ENCODE assay signal across 9 mouse cellular contexts in genomic region chr8:108706848-108707541, GRCm38 (mm10).
DNase-seq lines count a peak whose midpoint lies in the region; ATAC-seq and TF ChIP-seq lines count a peak whose summit lies in the region.
"Had no signal": no experiment of that assay in that cellular context is flagged by ENCODE, and none has a peak within 500 bp of the region (broad histone marks: within the 10 kb centered on the region; RNA-seq: fewer than 3 reads in every experiment).

No protein-coding gene starts in this region.

- peak overlapping the region; percentile 94 for H3K27ac ChIP-seq in brown adipose tissue, adult 24 weeks (replicated peaks; ENCODE audit: low read depth, low read length)
- H3K27ac ChIP-seq in hindbrain, embryonic 14.5 days = peak overlapping the region; percentile 100
- H3K27ac ChIP-seq in left cerebral cortex, adult 2 months = no peak overlapping the region

- peak; percentile 45 for DNase-seq in 3T3-L1 (ENCODE audit: low read depth, low spot score)
- DNase-seq in hindbrain, embryonic 14.5 days (ENCODE audit: low spot score) = peak; percentile 30
- peak; percentile 54 for DNase-seq in lung, postnatal 10 days
- DNase-seq in Muller cell, postnatal 12 days (ENCODE audit: inconsistent ontology term) = no peak
- no peak for DNase-seq in left cerebral cortex, adult 2 months (ENCODE audit: extremely low spot score in 1 of 2, low spot score in 2 of 2)
- DNase-seq in left cerebral cortex, adult 8-10 months (ENCODE audit: low spot score in 2 of 2) = no peak
- DNase-seq: gastrocnemius, postnatal 36 days had no signal

- H3K4me1 ChIP-seq in brown adipose tissue, adult 24 weeks (ENCODE audit: control insufficient read depth, insufficient read depth, insufficient read length, low read length) = peaks cover 7% of the 10 kb centered on the region; the same call in 1 of the 2 replicates
- H3K4me1 ChIP-seq in hindbrain, embryonic 14.5 days (replicated peaks; ENCODE audit: control insufficient read depth, insufficient read depth, low read length) = peaks cover 42% of the 10 kb centered on the region

- peak overlapping the region; percentile 92 for H3K4me2 ChIP-seq in hindbrain, embryonic 14.5 days (replicated peaks)

- H3K9me3 ChIP-seq in hindbrain, embryonic 14.5 days (ENCODE audit: control insufficient read depth, low read length) = no peaks in the 10 kb centered on the region
- H3K9me3 ChIP-seq: megakaryocyte, embryonic 14.5 days had no signal

- 32% methylated on average over 6 of the region's 6 CpGs for WGBS in hindbrain, embryonic 14.5 days

- ATAC-seq in hindbrain, embryonic 14.5 days (ENCODE audit: low FRiP score) = no peak

- intact Hi-C loops in left cerebral cortex, adult 2 months (cut with DNase I) = loop anchor here (10.0 kb wide), 1 partner anchor 478 kb away; no protein-coding TSS in a partner anchor

- H3K36me3 ChIP-seq in hindbrain, embryonic 14.5 days (replicated peaks; ENCODE audit: control insufficient read depth, insufficient read depth) = no peaks in the 10 kb centered on the region

- H3K4me3 ChIP-seq in brown adipose tissue, adult 24 weeks (ENCODE audit: insufficient read depth, low read depth, low read length) = peak overlapping the region; percentile 7; the same call in 1 of the 2 replicates
- peak overlapping the region; percentile 90 for H3K4me3 ChIP-seq in hindbrain, embryonic 14.5 days (replicated peaks; ENCODE audit: low read length)
- no peak overlapping the region for H3K4me3 ChIP-seq in left cerebral cortex, adult 2 months
- H3K4me3 ChIP-seq: megakaryocyte, embryonic 14.5 days had no signal

- no peak for TF ChIP-seq CTCF in left cerebral cortex, adult 2 months (IDR thresholded peaks at IDR 0.05)

- H3K9ac ChIP-seq in hindbrain, embryonic 14.5 days = peak overlapping the region; percentile 98

- peaks cover 12% of the 10 kb centered on the region; the same call in 1 of the 2 replicates for H3K27me3 ChIP-seq in hindbrain, embryonic 14.5 days (ENCODE audit: control insufficient read depth, insufficient read depth, low read length)

Comparison
In these comparisons a context has a peak if more than half of its experiments do, and no peak if none do; other contexts are left out.
1. DNase-seq: peak in 3T3-L1 (single experiment), hindbrain, embryonic 14.5 days (single experiment) and lung, postnatal 10 days (single experiment); none in Muller cell, postnatal 12 days (single experiment), left cerebral cortex, adult 2 months (0 of 2) and left cerebral cortex, adult 8-10 months (0 of 2).